Mouse (Mus musculus) brain, adult 2 months (tissue): ENCODE data around the gene Ablim1.

Experiments
- DNase-seq: peaks from one replicate; pipeline ENCODE4 v3.0.0; 2011; ENCODE audit warnings: low read depth, low spot score

Ablim1 gene

DNA sequence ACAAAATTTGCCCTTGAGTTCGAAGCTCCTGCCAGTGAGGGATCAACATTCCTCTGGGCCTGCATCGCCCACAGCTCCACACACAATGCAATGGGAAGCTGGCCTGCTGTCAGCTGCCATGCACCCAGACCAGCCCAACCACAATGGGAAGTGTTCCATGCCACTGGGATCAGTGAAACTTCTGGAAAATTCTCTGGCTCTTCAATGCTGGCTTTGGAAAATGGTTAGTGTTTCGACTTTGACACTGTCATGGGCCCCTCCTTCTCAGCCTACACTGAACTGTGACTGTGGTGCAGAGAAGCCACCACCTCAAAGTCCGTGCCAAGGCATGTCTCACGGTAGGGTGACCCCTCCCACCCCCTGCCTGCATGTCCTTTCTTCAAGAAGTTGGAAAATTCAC lies 125.3 kb downstream of the Ablim1 start:
- no peak for DNase-seq

DNA sequence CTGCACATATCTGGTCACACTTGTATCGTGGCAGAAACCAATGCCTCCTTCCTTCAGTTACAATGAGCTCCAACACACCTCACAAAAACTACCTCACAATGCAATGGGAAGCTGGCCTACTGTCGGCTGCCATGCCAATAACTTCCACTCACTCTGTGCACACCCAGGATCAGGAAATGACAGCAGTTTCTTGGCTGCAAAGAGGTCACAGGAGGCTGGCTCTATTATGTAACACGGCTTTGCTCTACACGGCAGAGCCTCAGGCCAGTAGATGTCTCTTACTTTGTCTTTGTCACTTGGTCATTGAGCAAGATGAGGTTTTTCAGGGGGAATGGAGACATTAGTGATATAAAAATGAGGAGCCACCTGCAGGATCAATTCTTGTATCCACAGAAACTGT lies 126.2 kb downstream of the Ablim1 start:
- peak; percentile 87 for DNase-seq

DNA sequence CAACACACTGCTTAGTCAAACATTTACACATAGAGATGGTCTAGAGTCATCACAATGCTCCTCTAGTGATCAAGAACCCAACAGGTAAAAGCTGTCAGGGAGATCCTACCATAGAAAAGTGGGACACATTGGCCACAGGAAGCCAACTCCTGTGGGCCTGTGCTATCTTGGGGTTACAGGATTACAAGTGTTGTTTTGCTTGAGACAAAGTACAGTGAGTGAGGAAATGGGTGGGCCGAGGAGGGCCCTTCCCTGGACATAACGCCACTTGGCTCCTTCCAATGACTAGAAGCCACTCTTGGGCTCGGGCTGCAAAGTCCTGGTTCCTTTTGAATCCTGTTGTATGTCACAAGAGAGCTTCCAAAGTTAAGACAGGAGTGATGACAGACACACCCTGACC lies 129.7 kb downstream of the Ablim1 start:
- no peak for DNase-seq

DNA sequence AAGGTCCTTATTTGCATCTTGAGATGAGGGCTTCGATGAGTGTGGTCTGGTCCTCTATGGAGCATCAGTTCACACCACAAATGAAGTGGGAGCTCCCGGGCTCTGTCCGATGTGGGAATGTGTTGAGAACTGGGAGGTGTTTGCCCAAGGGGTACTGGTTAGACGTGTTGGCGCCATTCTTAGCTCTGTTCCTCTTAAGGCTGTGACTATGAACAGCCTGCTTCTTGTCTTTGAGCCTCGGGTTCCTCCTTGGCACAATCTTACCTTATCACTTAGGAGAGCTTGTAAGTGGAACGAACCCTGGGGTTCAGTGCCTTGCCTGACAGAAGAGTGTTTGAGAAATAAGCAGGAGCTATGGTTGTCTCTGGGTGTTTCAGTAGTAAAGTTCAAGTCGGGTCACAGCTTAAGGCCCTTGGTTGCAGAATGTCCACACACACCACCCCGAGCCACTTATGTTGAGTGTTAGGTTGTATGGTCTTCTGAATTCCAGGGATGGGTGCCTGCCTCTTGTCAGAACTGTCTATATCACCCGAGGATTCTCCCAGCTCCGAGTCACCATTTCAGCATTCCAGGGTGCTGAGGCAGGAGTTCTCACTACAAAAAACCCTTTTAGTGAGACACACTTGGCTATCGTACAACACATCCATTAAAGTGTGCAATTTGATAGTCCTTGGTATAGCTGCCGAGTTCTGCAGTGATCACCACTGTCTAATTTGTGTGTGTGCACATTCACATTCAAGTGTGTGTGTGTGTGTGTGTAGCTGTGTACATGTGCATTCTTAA lies 131.6 kb downstream of the Ablim1 start:
- DNase-seq: no peak

DNA sequence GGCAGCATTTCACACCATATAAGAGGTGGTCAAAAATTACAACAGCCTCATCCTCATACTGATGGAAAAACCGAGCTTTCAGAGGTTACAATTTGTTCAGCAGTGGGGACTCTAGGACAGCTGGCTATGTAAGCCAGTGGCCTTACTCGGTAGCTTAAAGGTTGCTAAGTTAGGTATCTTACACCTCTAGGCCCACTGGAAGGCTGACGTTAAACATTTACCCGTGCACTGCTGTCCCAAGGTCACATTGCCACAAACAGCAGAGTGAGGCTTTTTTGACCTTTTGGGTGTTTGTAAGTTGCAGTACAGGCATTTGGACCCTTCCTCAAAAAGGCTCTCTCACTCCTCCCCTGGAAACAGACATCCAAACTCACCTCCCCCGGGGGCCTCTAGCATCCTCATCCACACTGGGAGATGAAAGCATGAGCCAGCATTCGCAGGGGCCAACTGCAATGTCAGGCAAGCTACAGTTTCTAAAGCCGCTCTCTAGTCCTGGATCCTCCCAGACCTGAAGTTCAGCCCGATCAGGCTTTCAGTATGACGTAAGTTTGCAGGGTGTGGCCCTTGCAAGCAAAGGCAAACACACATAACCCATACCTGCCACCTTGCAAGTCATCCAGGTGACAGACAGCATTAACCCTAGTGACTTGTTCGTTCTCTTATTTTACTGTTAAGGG lies 132.7 kb downstream of the Ablim1 start:
- DNase-seq: no peak

DNA sequence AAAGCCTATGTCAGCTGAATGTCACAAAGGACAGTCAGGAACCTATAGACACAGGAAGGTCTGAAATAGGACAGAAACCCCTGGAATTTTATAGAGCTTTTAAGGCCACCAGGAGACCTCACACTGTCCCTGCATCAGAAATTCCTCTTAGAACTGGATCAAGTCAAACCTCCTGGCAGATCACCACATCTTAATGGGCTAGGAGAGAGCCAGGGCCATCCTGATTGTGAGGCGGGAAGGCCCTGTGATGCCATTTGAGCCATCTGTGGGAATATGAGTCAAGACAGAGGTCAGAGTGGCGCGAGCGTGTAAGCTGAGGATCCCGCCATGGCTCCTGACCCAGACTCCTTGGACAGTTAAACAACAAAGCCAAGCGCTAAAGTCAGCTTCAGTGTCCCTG lies 133.4 kb downstream of the Ablim1 start:
- no peak for DNase-seq

DNA sequence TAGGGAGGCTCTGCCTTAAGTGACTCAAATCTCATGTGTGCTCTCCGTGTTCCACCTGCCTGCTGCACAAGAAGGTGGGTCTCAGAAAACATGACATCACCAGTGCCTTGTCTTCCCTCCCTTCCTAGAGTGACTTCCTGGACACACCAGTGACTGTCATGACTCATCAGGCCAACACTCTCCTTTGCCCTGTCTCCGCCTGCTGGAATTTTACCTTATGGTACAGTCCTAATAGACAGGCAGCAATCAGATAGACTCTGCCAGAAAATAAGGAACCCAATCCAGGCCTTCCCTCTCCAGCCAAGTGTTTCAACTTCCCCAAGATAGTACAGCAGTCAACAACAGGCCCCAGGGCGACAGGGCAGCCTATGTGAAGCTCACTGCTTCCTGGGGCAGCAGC lies 133.8 kb downstream of the Ablim1 start:
- peak; percentile 80 for DNase-seq

DNA sequence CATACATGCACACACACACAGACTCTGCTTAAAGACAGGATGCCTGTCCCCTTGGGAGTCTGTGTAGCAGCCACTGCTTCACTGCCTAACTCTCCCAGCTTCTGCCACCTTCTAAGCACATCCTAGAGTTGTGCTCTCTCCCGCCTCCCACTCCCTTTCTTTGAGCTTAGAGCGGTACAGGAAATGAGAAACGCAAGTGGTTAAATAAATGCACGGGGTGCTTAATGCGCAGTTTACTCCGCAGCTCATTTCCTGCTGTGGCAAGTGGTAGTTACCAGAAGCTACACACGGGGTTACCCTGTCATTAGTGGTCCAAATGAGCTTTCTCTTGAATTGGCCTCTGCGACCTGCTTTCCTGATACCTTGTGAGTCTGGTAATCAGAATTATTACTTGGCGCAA lies 134.4 kb downstream of the Ablim1 start:
- DNase-seq: peak; percentile 79

DNA sequence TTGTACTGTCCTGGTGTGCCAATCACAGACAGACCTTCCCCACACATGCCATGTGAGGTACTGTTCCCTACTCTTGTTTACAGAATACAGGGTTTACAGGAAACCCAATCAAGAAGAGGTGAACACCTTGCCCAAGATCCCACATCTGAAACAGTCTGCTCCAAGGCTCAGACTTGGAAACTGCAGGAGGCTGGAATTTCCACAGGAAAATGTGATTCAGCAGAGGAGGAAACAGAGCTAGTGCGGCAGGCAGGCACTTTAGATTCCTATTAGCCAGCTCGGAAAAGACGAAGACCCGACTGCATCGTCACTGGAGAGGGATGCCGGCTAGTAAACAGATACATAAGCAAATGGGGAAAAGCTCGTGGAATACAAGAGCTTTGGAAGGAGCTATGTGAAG lies 135.4 kb downstream of the Ablim1 start:
- DNase-seq: no peak

DNA sequence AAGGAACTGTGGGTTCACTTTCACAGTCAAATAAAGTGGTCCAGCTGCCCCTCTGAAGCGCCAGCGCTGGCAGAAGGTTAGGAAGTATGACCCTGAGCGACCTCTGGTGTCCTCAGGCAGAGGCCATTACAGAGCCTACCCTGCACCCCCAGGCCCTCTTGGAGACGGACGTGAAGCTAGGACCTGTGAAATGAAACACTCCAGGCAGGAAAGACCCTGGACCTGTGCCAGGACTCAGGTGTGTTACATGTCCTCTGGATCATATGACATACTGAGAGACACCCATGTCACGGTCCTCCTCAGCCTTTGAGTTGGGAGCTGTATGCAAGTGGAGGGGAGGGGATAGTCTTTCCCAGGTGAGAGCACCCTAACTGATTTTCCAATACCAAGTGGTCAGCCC lies 137.4 kb downstream of the Ablim1 start:
- DNase-seq: no peak

DNA sequence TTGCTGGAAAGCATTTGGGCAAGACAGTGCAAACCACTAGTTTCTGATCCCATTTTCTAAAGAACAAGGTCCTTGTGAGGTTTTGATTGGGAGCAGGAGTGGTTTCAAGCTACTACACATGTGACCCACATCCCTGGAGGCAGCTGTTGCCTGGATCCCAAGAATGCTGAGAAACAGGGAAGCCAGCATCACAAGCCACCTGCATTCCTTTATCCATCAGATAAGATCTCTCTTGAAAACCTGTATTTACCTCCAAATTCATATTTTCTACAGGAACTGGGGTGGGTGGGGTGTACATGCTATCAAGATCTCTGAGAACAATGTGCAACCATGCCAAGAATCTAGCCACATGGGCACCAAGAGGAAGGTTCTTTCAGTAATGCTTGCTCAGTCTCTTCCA lies 139.6 kb downstream of the Ablim1 start:
- no peak for DNase-seq

DNA sequence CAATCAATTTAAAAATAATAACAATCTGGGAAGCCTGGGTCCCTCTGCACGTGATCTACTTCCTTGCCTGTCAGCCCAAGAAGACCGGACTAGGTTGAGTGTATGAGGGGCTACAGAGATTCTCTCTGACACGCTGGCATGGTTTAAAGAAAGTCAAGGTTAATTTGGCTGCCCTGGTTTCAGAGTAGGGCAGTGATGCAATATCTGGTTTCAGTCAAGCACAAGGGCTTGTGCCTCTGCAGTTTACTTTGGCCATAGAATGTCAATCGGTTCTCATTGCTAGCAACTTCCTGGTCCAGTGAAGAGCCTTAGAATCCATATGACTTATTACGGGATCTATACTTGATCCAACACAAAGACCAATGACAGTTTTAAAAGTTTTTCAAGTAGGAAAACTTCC lies 140.2 kb downstream of the Ablim1 start:
- DNase-seq: no peak

DNA sequence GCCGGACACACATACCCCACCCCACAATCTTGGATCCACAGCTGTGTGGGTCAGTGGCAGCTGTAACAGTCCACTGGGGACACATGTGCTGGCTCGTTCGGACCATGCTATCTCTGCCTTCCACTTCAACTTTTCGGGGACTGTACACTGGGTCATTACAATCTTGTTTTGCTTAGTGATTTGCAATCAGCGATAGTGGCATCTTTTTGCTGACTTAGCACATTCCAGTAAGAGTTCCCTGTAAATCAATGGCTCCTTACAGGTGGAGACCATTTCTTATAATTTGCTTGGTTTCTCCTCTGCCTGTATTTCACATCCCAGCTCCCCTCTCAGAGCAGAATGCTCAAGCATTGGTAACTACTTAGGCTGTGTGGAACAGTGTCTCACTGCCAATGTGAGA lies 140.7 kb downstream of the Ablim1 start:
- DNase-seq: no peak

DNA sequence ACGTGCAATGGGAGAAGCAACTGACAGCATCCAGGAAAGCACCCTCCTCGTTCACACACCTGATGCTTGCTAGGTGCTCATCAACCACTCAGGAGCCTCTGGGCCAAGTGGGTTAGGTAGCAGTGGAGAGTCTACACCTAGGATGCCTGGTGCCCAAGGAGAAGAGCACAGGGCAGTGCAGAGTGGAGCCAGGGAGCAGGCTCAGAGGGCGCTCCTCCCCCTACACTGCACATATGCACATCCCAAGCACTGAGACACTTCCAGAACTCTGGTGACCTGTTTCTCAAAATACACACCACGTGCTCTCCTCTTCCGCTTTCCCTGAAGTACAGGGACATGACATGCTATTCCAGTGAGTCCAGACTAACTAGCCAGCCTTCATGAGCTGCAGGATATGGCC lies 142.4 kb downstream of the Ablim1 start:
- no peak for DNase-seq

DNA sequence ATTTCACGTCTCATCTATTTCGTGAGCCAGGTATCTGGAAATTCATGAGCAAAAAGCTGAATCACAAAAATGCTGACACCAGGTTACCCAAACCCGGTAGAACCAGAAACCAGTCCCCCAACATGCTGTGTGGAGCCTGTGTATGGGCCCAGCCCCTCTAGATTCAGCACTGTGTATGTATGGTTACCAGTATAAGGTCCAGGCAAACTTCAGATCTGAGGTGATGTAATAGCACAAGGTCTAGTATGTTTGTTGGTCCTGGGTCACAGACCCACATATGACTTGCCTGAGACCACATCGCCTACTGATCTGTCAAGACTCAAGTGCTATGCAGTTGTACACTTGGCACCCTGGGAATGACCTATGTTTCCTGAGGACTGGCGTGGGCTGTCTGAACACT lies 143.8 kb downstream of the Ablim1 start:
- DNase-seq: no peak

DNA sequence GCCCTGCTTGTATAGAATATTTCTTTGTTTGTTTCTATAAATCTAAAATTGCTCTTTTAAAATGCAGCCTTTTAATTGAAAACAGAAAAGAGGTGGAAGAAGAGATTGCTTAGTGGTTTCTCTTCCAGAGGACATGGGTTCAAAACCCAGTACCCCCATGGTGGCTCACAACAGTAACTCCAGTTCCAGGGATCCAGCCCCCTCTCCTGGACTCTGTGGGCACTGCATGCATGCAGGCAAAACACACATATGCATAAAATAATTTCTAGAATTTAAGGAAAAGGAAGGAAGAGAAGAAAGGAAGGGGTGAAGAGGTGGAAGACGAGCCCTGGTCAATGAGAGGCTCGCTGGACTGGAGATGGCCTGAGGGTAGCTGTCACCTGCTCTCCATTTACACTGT lies 145.2 kb downstream of the Ablim1 start:
- DNase-seq: no peak

DNA sequence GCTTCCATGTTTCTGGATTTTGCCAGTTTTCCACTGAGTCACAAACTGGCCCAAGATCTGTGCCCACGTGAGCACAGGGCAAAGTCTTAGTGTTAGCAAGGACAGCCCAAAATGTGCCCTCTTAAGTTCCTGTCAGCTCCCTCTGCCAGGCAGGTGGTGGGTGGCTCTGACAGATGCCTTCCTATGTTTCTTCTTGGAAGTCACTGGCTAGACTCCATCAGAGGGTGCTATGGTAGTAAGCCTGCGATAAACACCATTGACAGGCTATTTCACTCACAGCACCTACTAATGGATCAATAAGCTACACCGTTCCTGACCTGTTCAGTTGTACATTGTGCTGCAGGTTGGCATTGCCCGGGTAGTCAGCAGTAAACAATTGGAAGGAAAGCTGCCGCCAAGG lies 147.0 kb downstream of the Ablim1 start:
- peak; percentile 70 for DNase-seq

DNA sequence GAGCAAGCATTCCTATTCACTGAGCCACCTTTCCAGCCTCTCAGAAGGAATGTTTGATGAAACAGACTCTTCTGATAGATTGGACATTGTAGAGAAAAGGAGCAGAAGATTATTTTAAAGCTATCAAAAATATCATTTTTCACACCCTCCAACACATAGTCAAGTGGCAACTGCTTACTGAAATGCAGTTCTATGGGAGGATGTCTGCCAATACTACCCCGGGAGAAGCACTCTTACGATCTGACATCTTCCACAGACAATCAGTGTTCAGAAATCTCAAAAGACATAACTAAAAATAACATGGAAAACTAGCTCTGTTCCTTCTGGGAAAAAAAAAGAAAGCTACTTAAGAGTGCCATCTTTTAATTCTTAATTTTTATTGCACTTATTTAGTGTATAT lies 149.8 kb downstream of the Ablim1 start:
- peak; percentile 73 for DNase-seq

DNA sequence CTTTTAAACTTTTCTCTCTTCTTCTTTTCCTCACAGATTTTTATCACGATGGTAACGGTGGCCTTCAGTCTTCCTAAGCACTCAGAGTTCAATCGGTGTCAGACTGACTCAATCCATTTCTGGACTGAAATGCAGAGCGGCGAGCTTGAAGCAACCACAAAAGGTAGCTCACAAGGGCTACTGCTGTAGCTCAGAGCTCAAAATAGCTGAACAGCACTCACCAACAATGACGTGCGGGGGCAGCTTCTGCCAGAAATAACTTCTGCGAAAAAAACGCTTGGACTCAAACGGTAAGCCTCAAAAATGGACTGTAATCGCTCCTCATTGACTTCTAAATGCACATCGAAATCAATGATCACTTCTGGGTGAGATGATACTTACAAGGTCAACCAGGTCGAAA lies 151.4 kb downstream of the Ablim1 start:
- peak; percentile 91 for DNase-seq

DNA sequence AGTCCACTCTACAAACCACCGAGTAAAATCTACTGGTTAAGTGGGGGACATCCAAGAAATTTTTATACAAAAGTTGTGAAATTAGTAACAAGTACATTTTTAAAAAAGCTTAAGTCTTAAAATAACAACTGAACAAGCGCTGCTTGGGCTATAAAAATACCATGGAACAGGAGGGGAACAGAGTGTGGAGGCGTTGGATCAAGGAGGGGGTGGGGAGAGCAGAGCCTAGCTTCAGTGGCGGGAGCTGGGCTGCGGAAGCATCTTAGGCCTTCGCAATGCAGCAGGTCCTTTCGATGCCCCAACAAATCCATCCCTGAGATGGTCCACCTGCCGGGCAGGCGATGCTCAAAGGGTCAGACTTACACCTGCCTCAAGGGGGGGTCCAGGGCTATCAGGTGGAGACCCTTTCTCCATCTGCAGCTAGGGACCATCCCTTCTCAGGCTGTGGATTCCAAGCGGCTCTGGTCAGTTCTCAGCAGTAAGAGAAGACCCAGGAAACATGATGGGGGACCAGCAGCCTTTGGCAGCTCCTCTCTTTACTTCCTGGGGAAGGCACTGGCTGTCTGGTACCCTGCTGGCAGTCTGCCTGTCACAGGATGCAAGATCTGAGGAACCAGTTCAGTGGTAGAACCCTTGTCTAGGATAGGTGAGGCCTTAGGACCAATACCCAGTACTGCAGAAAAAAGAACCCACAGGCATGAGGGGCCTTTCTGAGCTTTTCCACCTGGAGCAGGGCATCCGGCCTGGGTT lies 152.6 kb downstream of the Ablim1 start:
- DNase-seq: peak; percentile 76

DNA sequence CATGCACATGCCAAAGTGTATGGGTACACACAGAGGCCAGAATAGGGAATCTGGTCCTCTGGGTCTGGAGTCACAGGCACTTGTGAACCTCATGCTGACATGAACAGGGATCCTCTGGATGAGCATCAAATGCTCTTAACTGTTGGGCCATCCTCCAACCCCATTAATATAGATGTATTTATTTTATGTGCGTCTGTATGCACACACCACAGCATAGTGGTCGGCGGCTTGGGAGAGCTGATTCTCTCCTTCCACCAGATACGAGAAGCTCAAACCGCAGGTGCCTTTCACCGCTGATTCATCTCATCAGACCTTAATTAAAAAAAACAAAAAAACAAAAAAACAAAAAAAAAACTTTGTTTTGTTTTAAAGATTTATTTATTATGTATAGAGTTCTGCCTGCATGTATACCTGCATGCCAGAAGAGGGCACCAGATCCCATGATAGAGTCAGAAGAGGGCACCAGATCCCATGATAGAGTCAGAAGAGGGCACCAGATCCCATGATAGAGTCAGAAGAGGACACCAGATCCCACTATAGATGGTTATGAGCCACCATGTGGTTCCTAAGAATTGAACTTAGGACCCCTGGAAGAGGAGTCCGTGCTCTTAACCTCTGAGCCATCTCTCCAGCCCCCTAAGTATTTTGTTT lies 153.6 kb downstream of the Ablim1 start:
- DNase-seq: peak; percentile 82

DNA sequence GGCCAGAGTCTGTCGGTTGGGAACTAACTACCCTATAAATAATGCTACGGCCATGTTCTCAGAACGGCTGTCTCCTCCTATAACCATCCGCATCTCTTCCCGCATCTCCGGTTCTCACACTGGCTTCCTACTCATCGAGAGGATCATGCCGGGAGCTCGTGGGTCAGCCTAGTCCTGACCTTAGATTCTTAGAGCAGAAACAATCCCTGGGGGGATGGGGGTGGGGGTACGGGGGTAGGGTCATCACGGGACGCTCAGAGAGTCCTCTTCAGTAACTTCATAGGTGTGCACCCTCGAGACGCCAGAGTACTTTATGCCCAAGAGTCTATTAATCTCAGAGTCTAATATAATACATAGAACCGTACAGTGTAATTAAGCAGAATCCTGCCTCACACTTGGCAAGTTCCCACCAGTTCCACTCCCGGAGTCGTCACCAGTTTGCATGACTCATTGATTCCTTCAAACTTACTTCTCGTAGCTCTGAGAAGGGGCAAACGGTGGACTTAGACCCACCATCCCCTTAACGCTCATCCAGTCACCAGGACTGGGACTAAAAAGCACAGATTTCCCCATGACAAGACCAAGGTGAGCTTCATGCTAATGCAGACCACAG lies 156.9 kb downstream of the Ablim1 start:
- DNase-seq: peak; percentile 63
